Mouse (Mus musculus) liver, embryonic 12.5 days (tissue): ENCODE measurements around the gene Fam83e. TPM values are rescaled to one million over a fixed set of nuclear protein-coding genes. Genes with fewer than 3 reads are reported as not detected.

Experiments used
- ATAC-seq: fragments of 200-750 bp; cut with Nextera tagmentation; 2 replicates; pipeline ENCODE4 v1.8.0; 2017; ENCODE audit warnings: moderate number of reproducible peaks, mild to moderate bottlenecking, moderate library complexity
- H3K27ac ChIP-seq: fragments of 300-500 bp; sonication (generic); 2 replicates; pipeline ENCODE4 v1.5.1; 2016; ENCODE audit warnings: mild to moderate bottlenecking
- H3K27me3 ChIP-seq: fragments of 300-500 bp; sonication (generic); replicated peaks from 2 replicates; pipeline ENCODE4 v1.6.1; 2016; ENCODE audit warnings: mild to moderate bottlenecking, moderate library complexity
- H3K36me3 ChIP-seq: fragments of 300-500 bp; sonication (generic); 2 replicates; pipeline ENCODE4 v1.6.1; 2016; ENCODE audit warnings: mild to moderate bottlenecking, moderate library complexity
- H3K4me1 ChIP-seq: fragments of 300-500 bp; sonication (generic); 2 replicates; pipeline ENCODE4 v1.6.1; 2016
- H3K4me2 ChIP-seq: fragments of 300-500 bp; sonication (generic); 2 replicates; pipeline ENCODE4 v1.6.1; 2016; ENCODE audit warnings: mild to moderate bottlenecking, moderate library complexity
- H3K4me3 ChIP-seq: fragments of 300-500 bp; sonication (generic); 2 replicates; pipeline ENCODE4 v1.5.1; 2016; ENCODE audit warnings: mild to moderate bottlenecking, moderate library complexity
- H3K9ac ChIP-seq: fragments of 300-500 bp; sonication (generic); 2 replicates; pipeline ENCODE4 v1.6.1; 2016; ENCODE audit warnings: mild to moderate bottlenecking, moderate library complexity
- H3K9me3 ChIP-seq: fragments of 300-500 bp; sonication (generic); replicated peaks from 2 replicates; pipeline ENCODE4 v1.6.1; 2016; ENCODE audit warnings: mild to moderate bottlenecking, moderate library complexity
- whole genome bisulfite sequencing: fragments of 180-500 bp; shearing (Covaris S2); methylation state at CpG from one replicate; pipeline ENCODE4 v1.1.7; 2016; ENCODE audit not compliant: insufficient replicate concordance; 5-methylcytosine and 5-hydroxymethylcytosine counted together
- polyA plus RNA-seq: library from polyadenylated mRNA; unstranded; fragments of >200 nt; fragmentation: Nextera tagmentation; extraction: Ambion mirVana; gene quantifications from 2 replicates; pipeline ENCODE4 v1.2.1, GENCODE M21; 2016

Gene Fam83e
- polyA plus RNA-seq, 1 experiment from 2014 or later = 0.81 TPM

GRCm38 (mm10) chr7:45717918-45718297 lies 3.1 kb upstream of the Fam83e start, which contains the start of gene Sphk2:
Gene Sphk2 (minus strand): TSS chr7:45718002.
- Histone ChIP-seq H3K36me3 (peaks cover 53% of the 10 kb centered on the region), H3K4me3 (peak within 1 kb of the TSS; percentile 80), H3K27me3 (no peaks in the 10 kb centered on the region), H3K27ac (peak within 1 kb of the TSS; percentile 83), H3K4me1 (peaks cover 68% of the 10 kb centered on the region), H3K9me3 (no peaks in the 10 kb centered on the region), H3K4me2 (peak within 1 kb of the TSS; percentile 96), H3K9ac (peak within 1 kb of the TSS; percentile 91)
- ATAC-seq = peak; percentile 67
- WGBS = under 1% methylated on average over 41 of the region's 41 CpGs

- Histone ChIP-seq H3K4me1 (peaks cover 65% of the 10 kb centered on the region), H3K27ac (peak overlapping the region; percentile 83), H3K9me3 (no peaks in the 10 kb centered on the region), H3K9ac (peak overlapping the region; percentile 91), H3K36me3 (peaks cover 53% of the 10 kb centered on the region), H3K4me3 (peak overlapping the region; percentile 80), H3K27me3 (no peaks in the 10 kb centered on the region), H3K4me2 (peak overlapping the region; percentile 86)
- no peak for ATAC-seq
- under 1% methylated on average over 20 of the region's 20 CpGs for whole genome bisulfite sequencing
Measured at GRCm38 (mm10) chr7:45718331-45718730, 2.7 kb upstream of the Fam83e start.

GRCm38 (mm10) chr7:45719180-45719579 lies 1.8 kb upstream of the Fam83e start:
- Histone ChIP-seq H3K36me3 (peaks cover 55% of the 10 kb centered on the region), H3K27ac (peak overlapping the region; percentile 83), H3K9me3 (no peaks in the 10 kb centered on the region), H3K4me3 (peak overlapping the region; percentile 80), H3K4me2 (peak overlapping the region; percentile 86), H3K4me1 (peaks cover 56% of the 10 kb centered on the region), H3K27me3 (no peaks in the 10 kb centered on the region), H3K9ac (peak overlapping the region; percentile 91)
- WGBS = 63% methylated on average over 10 of the region's 10 CpGs
- no peak for ATAC-seq

GRCm38 (mm10) chr7:45719738-45720412 lies 1.1 kb upstream of the Fam83e start:
- Histone ChIP-seq H3K9ac (peak overlapping the region; percentile 91), H3K27ac (peak overlapping the region; percentile 83), H3K9me3 (no peaks in the 10 kb centered on the region), H3K36me3 (peaks cover 62% of the 10 kb centered on the region), H3K4me3 (peak overlapping the region; percentile 80), H3K27me3 (no peaks in the 10 kb centered on the region), H3K4me2 (peak overlapping the region; percentile 86), H3K4me1 (peaks cover 49% of the 10 kb centered on the region)
- ATAC-seq = no peak
- WGBS = 89% methylated on average over 16 of the region's 16 CpGs

GRCm38 (mm10) chr7:45721234-45721571 lies 191 bp downstream of the Fam83e start:
- H3K36me3 ChIP-seq = peaks cover 75% of the 10 kb centered on the region
- H3K4me2 ChIP-seq = no peak overlapping the region
- ATAC-seq = no peak
- WGBS = 68% methylated on average over 7 of the region's 7 CpGs
- peaks cover 39% of the 10 kb centered on the region for H3K4me1 ChIP-seq
- no peak overlapping the region for H3K9ac ChIP-seq
- no peaks in the 10 kb centered on the region for H3K9me3 ChIP-seq
- H3K4me3 ChIP-seq = no peak overlapping the region
- H3K27me3 ChIP-seq = no peaks in the 10 kb centered on the region
- H3K27ac ChIP-seq = 0 out of 2 replicates have a peak overlapping the region, but pooled peaks have one; percentile 18

GRCm38 (mm10) chr7:45721642-45722347 lies 783 bp downstream of the Fam83e start:
- H3K4me1 ChIP-seq = peaks cover 33% of the 10 kb centered on the region
- ATAC-seq = no peak
- no peak overlapping the region for H3K9ac ChIP-seq
- H3K36me3 ChIP-seq = peaks cover 81% of the 10 kb centered on the region
- 61% methylated on average over 13 of the region's 13 CpGs for WGBS
- no peak overlapping the region for H3K4me3 ChIP-seq
- no peaks in the 10 kb centered on the region for H3K9me3 ChIP-seq
- no peak overlapping the region for H3K4me2 ChIP-seq
- H3K27ac ChIP-seq = peak overlapping the region; percentile 39
- no peaks in the 10 kb centered on the region for H3K27me3 ChIP-seq

- peaks cover 86% of the 10 kb centered on the region for H3K36me3 ChIP-seq
- H3K27me3 ChIP-seq = no peaks in the 10 kb centered on the region
- H3K27ac ChIP-seq = peak overlapping the region; percentile 39
- H3K9me3 ChIP-seq = no peaks in the 10 kb centered on the region
- WGBS = 83% methylated on average over 13 of the region's 13 CpGs
- H3K4me2 ChIP-seq = no peak overlapping the region
- no peak overlapping the region for H3K4me3 ChIP-seq
- H3K9ac ChIP-seq = no peak overlapping the region
- no peak for ATAC-seq
- peaks cover 28% of the 10 kb centered on the region for H3K4me1 ChIP-seq
Measured at GRCm38 (mm10) chr7:45722348-45722713, 1.3 kb downstream of the Fam83e start.

- Histone ChIP-seq H3K27me3 (no peaks in the 10 kb centered on the region), H3K4me2 (no peak overlapping the region), H3K27ac (no peak overlapping the region), H3K4me1 (peaks cover 28% of the 10 kb centered on the region), H3K9me3 (no peaks in the 10 kb centered on the region), H3K9ac (no peak overlapping the region), H3K36me3 (peaks cover 94% of the 10 kb centered on the region), H3K4me3 (no peak overlapping the region)
- 80% methylated on average over 4 of the region's 4 CpGs for WGBS
- no peak for ATAC-seq
Measured at GRCm38 (mm10) chr7:45723301-45723700, 2.3 kb downstream of the Fam83e start.

GRCm38 (mm10) chr7:45723781-45724180 lies 2.8 kb downstream of the Fam83e start:
- Histone ChIP-seq H3K9ac (no peak overlapping the region), H3K4me1 (peaks cover 27% of the 10 kb centered on the region), H3K36me3 (peaks cover 98% of the 10 kb centered on the region), H3K27me3 (no peaks in the 10 kb centered on the region), H3K9me3 (no peaks in the 10 kb centered on the region), H3K4me3 (no peak overlapping the region), H3K4me2 (no peak overlapping the region), H3K27ac (no peak overlapping the region)
- no peak for ATAC-seq
- 90% methylated on average over 14 of the region's 14 CpGs for WGBS

GRCm38 (mm10) chr7:45725151-45725550 lies 4.1 kb downstream of the Fam83e start:
- peaks cover 22% of the 10 kb centered on the region for H3K4me1 ChIP-seq
- no peak overlapping the region for H3K4me2 ChIP-seq
- ATAC-seq = no peak
- H3K9me3 ChIP-seq = no peaks in the 10 kb centered on the region
- H3K9ac ChIP-seq = no peak overlapping the region
- H3K27ac ChIP-seq = no peak overlapping the region
- peaks cover 92% of the 10 kb centered on the region for H3K36me3 ChIP-seq
- 81% methylated on average over 9 of the region's 9 CpGs for WGBS
- no peak overlapping the region for H3K4me3 ChIP-seq
- H3K27me3 ChIP-seq = no peaks in the 10 kb centered on the region

- no peak within 1 kb of the TSS for H3K9ac ChIP-seq
- H3K27ac ChIP-seq = no peak within 1 kb of the TSS
- no peaks in the 10 kb centered on the region for H3K9me3 ChIP-seq
- no peak within 1 kb of the TSS for H3K4me3 ChIP-seq
- H3K36me3 ChIP-seq = peaks cover 86% of the 10 kb centered on the region
- no peak for ATAC-seq
- H3K4me2 ChIP-seq = no peak within 1 kb of the TSS
- 82% methylated on average over 11 of the region's 11 CpGs for WGBS
- no peaks in the 10 kb centered on the region for H3K27me3 ChIP-seq
- peaks cover 22% of the 10 kb centered on the region for H3K4me1 ChIP-seq
Measured at GRCm38 (mm10) chr7:45725713-45726112, 4.7 kb downstream of the Fam83e start, which contains the start of gene Spaca4. Gene Spaca4 (minus strand): TSS chr7:45725813.

GRCm38 (mm10) chr7:45726419-45726818 lies 5.4 kb downstream of the Fam83e start:
- H3K36me3 ChIP-seq = peaks cover 79% of the 10 kb centered on the region
- no peak for ATAC-seq
- H3K4me1 ChIP-seq = peaks cover 22% of the 10 kb centered on the region
- H3K4me2 ChIP-seq = no peak overlapping the region
- WGBS = 89% methylated on average over 10 of the region's 10 CpGs
- no peak overlapping the region for H3K4me3 ChIP-seq
- H3K9ac ChIP-seq = no peak overlapping the region
- H3K9me3 ChIP-seq = no peaks in the 10 kb centered on the region
- H3K27me3 ChIP-seq = no peaks in the 10 kb centered on the region
- no peak overlapping the region for H3K27ac ChIP-seq
